Mouse (Mus musculus): Measurements from ENCODE around the gene Gm20388.

- TF ChIP-seq POLR2A (IDR thresholded peaks at IDR 0.05; ENCODE audit: insufficient read depth, low read depth, low read length) = no peak
- TF ChIP-seq CTCF (IDR thresholded peaks at IDR 0.05; ENCODE audit: insufficient read depth, low read depth, low read length) = no peak
Observed at GRCm38 (mm10) chr8:122931834-122932560, 3021.4 kb downstream of the Gm20388 start.

Data from olfactory bulb, adult 2 months (tissue).